Mouse (Mus musculus) monocyte, adult 5-6 weeks (primary cell): ENCODE measurements around the gene Tmem200a. TPM values are rescaled to one million over a fixed set of nuclear protein-coding genes. Genes with fewer than 3 reads are reported as not detected.
"Not testable (repeated sequence)": the region's sequence is repeated elsewhere in the genome, so short reads cannot be mapped to it uniquely, and the experiment has no call there.

ENCODE experiments used
- ATAC-seq: fragments of 153-309, 156-312 bp; replicated peaks from 2 replicates; pipeline ENCODE4 v1.8.0; 2017; ENCODE audit warnings: mild to moderate bottlenecking; ENCODE audit not compliant: low TSS enrichment, insufficient number of reproducible peaks, severe bottlenecking, poor library complexity, low FRiP score
- total RNA-seq: library from RNA; stranded (forward); fragments of 200-1000, 200-491, 200-594 nt; gene quantifications from 3 replicates; pipeline ENCODE4 v1.2.3, GENCODE M21; 2017

The Tmem200a gene
- total RNA-seq, 1 experiment from 2014 or later: not detected

- no peak for ATAC-seq
Observed at GRCm38 (mm10) chr10:25918103-25918502, 160.7 kb downstream of the Tmem200a start.

GRCm38 (mm10) chr10:25910270-25910669, 168.6 kb downstream of the Tmem200a start:
- ATAC-seq: no peak

- ATAC-seq: no peak
Observed at GRCm38 (mm10) chr10:25908027-25909012, 170.5 kb downstream of the Tmem200a start.

DNA sequence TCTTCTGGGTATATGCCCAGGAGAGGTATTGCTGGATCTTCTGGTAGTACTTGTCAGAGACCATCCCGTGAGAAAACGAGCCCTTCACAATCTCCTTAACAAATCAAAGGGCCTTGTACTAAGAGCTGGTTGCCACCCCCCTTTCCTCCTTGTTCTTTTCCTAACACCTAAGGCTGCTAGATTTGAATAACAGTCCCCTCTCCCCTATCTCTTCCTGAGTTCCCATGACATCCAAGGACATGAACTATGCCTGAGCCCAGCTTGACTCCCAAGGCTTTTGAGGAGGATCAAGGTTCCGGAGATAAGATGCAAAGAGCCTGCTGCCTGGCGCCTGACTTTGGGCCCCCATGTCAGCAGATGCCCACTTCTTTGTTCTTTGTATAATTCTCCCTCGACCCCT, 184.7 kb downstream of the Tmem200a start:
- ATAC-seq: not testable (repeated sequence)

- ATAC-seq: no peak
Observed at GRCm38 (mm10) chr10:25887225-25887624, 191.6 kb downstream of the Tmem200a start.

GRCm38 (mm10) chr10:25884512-25884911, 194.3 kb downstream of the Tmem200a start:
- ATAC-seq: no peak

DNA sequence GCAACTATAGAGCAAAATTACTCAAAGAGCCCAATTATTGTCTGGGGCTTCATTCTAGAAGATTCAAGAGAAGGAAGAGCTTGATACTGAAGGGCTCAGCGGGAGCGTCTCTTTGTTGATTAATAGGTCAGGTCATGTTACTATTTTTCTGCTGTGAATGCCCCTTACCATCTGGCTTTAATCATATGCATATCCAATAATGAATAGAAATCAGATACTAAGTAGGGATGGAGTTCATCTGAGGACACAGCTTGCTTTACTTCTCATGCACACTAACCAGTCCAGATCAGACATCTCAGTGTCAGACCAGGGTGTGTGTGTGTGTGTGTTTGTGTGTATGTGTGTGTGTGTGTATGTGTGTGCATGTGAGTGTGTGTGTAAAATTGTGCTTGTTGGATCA, 201.1 kb downstream of the Tmem200a start:
- ATAC-seq: no peak

DNA sequence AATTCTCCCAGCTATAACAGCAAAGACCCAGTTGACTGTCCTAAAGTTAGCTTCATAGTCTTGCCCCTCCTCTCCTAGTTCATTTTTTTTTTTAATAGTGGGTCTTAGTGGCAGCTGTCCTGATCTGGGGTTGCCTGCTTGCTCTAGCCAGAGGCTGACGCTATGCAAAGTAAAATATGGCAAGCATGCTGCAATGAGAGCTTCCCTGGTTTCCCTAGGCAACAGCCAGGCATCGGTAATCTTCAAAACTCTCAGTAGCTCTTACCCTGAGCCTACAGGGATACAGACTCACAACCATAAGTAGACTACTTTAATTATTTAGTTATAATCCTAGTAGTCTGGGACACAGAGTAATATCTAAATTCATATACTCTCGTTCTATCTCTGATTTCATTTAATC, 202.0 kb downstream of the Tmem200a start:
- no peak for ATAC-seq

- ATAC-seq: no peak
Observed at GRCm38 (mm10) chr10:25868739-25869138, 210.1 kb downstream of the Tmem200a start.

Other genes starting within 250 kb of the Tmem200a start
- not detected in 3 replicates for gene Gm9767, start 797 bp downstream of the Tmem200a start, total RNA-seq
- 40.3 to 266 TPM (median 54.9 TPM) in 3 replicates for gene Samd3, start 150.7 kb upstream of the Tmem200a start, total RNA-seq